Mouse (Mus musculus) gastrocnemius, postnatal 25 days (tissue): ENCODE results near the gene Vasn. TPM values are rescaled to one million over a fixed set of nuclear protein-coding genes. Genes with fewer than 3 reads are reported as not detected.
A peak's percentile ranks its signal among the peaks of the same experiment; 100 is the strongest.

ENCODE experiments used
- DNase-seq: peaks from one replicate; pipeline ENCODE4 v3.0.0; 2022
- total RNA-seq, 2 experiments: library from RNA; stranded (reverse); gene quantifications; 1 replicate in 1 of 2; 2 replicates in 1 of 2; pipeline ENCODE4 v1.2.3; 2021

Vasn gene
- total RNA-seq, 2 experiments from 2014 or later, result 4.6 to 4.8 TPM

DNA sequence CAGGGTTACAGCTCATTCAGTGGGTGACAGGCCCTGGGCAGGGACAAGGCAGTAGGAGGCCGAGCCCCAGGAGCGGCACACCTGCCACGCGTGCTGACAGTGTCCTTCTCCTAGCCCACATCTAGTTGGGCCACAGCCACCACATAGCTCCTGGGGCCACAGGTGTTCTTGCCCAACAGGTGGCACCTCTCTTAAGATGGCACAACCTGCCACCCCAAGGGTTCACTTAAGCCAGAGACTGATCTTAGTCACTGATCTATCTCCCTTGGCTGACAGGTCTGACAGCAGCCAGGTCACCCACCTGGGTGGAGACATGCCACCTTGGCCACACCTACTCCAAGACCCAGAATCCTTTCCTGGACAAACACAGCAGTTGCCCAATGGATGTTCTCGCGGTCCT is 3.2 kb downstream of the Vasn start:
- no peak for DNase-seq

DNA sequence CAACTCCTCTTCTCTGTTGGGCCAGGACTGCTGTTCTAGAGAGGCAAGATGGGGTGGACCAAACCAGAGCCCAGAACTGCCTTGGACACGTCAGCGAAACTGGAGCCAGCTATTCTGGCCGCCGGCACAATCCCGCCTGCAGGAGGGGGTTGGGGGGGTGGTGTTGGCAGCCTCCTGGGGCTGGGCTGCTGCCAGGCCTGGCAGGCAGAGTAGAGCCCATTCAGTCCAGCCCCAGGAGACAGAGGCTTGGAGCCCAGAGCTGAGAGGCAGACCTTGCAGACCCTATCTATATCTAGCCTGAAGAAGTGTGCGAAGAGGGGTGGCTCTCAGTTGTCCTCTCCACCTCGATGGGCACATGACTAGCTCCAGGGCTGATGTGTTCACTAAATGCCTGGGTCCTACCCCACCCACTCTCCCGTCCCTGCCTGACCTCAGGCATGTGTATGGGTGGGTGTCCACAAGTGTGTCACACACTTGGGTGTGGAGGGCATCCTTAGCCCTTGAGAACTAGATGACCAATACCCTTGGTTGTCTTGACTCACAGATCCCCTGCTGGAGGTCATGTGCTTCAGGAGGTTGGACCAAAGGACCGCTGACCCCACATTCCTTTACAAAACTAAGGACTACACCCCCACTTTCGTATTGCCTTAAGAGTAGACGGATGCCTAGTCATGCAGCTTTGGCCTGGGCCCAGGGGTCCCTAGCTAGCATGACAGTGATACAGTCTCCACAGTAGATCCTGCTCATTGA is 4.1 kb downstream of the Vasn start:
- peak; percentile 91 for DNase-seq

- DNase-seq, result no peak
Observed at GRCm38 (mm10) chr16:4645867-4646266, 6.1 kb downstream of the Vasn start.

GRCm38 (mm10) chr16:4646831-4647230 is 7.1 kb downstream of the Vasn start:
- DNase-seq, result no peak

GRCm38 (mm10) chr16:4647651-4648141 is 8.0 kb downstream of the Vasn start:
- peak; percentile 76 for DNase-seq

DNA sequence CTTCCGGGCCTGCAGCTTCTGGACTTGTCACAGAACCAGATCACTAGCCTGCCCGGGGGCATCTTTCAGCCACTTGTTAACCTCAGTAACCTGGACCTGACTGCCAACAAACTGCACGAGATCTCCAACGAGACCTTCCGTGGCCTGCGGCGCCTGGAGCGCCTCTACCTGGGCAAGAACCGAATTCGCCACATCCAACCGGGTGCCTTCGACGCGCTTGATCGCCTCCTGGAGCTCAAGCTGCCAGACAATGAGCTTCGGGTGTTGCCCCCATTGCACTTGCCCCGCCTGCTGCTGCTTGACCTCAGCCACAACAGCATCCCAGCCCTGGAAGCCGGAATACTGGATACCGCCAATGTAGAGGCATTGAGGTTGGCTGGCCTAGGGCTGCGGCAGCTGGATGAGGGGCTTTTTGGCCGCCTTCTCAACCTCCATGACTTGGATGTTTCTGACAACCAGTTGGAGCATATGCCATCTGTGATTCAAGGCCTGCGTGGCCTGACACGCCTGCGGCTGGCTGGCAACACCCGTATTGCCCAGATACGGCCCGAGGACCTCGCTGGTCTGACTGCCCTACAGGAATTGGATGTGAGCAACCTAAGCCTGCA is 8.8 kb downstream of the Vasn start:
- DNase-seq, result no peak

GRCm38 (mm10) chr16:4649211-4649610 is 9.5 kb downstream of the Vasn start:
- DNase-seq, result no peak

- no peak for DNase-seq
Observed at GRCm38 (mm10) chr16:4649692-4650091, 10.0 kb downstream of the Vasn start.

- DNase-seq, result no peak
Observed at GRCm38 (mm10) chr16:4650161-4650560, 10.4 kb downstream of the Vasn start.

DNA sequence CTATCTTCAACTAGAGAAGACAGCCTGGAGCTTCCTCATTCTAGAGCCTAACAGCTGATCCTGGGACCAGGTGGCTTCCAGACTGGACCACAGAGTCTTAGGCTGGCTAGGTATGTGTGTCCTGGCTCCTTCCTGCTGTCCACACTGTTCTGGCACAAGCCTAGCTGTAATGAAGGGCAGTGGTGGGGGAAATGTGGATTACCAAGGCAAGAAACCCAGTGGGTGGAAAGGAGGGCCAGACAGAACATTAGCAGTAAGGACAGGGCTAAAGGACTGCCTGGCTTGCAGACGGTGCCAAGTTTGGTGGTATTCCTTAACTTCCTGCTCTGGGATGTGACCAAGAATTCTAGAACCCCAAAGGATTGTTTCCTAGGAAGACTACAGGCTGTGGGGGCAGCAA is 11.3 kb downstream of the Vasn start:
- no peak for DNase-seq

DNA sequence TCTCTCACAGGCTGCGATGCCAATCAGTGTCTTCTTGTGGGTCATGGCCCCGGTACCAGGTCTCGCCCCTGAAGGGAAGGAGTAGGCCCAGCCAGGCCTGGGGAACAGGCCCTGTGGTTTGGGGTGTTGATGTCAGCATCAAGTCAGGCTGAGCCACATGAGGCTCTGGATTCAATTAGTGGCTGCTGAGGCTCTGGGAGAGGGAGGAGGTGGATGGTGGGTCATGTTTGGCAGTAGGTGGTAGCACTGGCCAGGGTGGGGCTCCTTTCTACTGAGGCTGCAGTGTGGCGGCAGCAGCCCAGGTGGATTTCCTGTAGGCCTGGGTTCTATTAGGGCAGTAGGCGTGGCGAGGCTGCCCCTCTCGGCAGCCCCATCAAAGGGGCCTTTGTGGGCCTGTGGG is 11.9 kb downstream of the Vasn start:
- DNase-seq, result no peak

GRCm38 (mm10) chr16:4652707-4653416 is 13.1 kb downstream of the Vasn start:
- peak; percentile 48 for DNase-seq

DNA sequence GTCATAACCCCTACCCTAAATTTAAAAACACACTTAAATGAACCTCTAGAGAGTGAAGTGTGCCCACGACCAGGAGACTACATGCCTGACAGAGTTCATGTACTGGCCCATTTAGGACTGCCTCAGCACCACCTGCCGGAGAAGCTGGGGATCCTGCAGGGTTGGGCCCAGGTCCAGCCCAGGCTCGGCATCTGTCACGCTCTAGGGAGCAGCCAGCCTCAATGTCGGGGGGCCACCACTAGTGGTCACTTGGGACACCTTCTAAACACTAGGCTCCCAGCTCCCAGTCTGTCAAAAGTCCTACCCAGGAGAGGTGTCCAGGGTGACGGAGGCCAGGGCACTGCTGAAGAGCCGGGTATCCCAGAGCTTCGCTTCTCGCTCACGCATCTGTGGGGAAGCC is 15.0 kb downstream of the Vasn start:
- no peak for DNase-seq

GRCm38 (mm10) chr16:4655251-4655734 is 15.6 kb downstream of the Vasn start:
- no peak for DNase-seq

- DNase-seq, result no peak
Observed at GRCm38 (mm10) chr16:4655764-4656570, 16.2 kb downstream of the Vasn start.

DNA sequence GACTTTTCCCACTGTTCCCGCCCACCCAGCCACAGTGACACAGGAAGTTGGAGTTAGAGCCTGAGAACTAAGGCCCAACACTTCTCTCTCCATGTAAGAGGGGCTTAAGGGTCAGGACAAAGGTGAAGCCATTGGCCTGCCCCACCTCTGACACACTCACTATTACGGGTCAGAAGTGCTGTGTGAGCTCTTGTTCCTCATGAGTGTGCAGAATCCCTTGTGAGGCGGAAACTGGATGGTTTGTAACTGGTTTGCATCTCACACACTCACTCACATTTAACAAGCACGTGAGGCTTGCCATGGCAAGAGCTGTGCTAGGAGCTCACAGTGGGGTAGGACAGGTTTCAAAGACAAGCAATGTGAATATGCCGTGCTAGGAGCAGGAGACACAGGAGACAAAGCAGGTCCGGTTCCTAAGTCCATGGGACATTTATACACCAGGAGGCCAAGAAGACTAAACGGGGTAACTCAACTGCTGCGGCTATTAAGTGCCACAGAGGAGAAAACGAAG is 16.9 kb downstream of the Vasn start:
- DNase-seq, result no peak

- DNase-seq, result no peak
Observed at GRCm38 (mm10) chr16:4658781-4659245, 19.1 kb downstream of the Vasn start.

DNA sequence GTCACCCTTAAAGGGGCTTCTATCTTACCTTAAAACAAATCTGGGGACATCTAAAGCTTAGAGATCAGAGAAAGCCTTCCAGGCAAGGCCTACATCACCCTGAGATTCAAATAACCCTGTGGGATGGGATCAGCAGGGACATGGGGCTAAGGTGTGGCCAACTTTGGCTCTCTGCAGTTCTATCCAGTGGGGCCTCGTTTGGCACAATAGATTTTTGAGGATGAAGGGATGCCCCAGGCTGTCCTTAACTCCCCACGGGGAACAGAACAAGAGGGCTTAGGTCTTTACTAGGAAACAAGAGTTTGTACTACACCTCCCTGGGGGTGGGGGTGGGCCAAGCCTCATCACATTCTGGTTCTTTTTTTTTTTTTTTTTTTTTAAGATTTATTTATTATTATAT is 19.6 kb downstream of the Vasn start:
- no peak for DNase-seq

- no peak for DNase-seq
Observed at GRCm38 (mm10) chr16:4661605-4662004, 21.9 kb downstream of the Vasn start.

GRCm38 (mm10) chr16:4663806-4664205 is 24.1 kb downstream of the Vasn start:
- DNase-seq, result no peak

DNA sequence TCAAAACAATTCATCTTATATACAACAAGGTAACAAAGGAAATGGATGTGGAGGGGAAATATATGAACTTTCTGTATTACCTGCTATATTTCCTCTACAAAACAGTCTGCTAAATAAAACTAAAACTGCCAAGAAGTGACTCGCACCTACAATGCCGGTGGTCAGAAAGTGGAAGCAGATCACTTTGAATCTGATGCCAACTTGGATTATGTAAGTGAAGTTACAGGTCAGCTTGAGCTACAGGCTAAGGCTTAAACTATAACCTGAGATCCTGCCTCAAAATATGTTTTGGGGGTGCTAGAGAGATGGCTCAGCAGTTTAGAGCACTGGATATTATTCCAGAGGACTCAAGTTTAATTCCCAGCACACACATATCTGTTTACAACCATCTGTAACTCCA is 26.0 kb downstream of the Vasn start:
- DNase-seq, result no peak
